ENCODE assay signal across 8 mouse cellular contexts in the genomic region with DNA sequence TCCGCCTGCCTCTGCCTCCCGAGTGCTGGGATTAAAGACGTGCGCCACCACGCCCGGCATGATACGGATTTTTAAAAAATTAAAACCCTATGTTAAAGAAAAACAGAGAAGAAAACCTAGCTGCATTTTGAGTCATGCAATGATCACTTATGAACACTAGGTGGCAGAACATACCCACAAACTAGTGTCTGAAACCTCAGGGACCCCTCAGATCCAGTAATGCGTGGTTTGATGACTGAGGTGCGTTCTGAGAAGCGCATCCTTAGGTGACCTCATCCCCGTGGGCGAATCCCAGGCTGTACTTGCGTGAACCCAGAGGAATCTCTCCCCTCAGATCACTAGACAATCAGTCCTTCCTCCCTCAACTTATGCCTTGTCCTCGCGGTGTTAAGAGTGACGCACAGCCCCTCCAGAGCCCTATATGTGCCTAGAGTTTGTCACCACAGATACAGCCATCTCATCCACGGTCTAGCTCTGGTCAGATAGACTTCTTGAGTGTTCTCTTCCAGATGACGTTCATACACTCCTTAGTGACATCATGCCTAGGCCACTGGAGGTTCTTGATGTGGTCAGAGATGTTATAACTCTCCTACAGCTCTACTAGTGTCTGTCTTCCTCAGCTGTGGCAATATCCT. TPM values are rescaled to one million over a fixed set of nuclear protein-coding genes. Genes with fewer than 3 reads are reported as not detected.
DNase-seq lines count a peak whose midpoint lies in the region; ATAC-seq and TF ChIP-seq lines count a peak whose summit lies in the region.

No protein-coding gene starts in this region.

- no peak for TF ChIP-seq EP300 in heart, adult 2 months (IDR thresholded peaks at IDR 0.05; ENCODE audit: insufficient read depth, low read depth, low read length)
- TF ChIP-seq EP300 in MEL (IDR thresholded peaks at IDR 0.05; ENCODE audit: low read depth in 1 of 2, low read length in 2 of 2): no peak

- no peak for TF ChIP-seq POLR2A in heart, adult 2 months (IDR thresholded peaks at IDR 0.05; ENCODE audit: insufficient read depth, low read depth, low read length)
- no peak for TF ChIP-seq POLR2A in MEL (IDR thresholded peaks at IDR 0.05; ENCODE audit: control insufficient read depth in 1 of 2, insufficient read depth in 1 of 2, low read depth in 1 of 2, low read length in 2 of 2, poor library complexity in 1 of 2)

- WGBS in heart, adult 2 months: 20% methylated on average over 18 of the region's 18 CpGs
- 23% methylated on average over 18 of the region's 18 CpGs for WGBS in forebrain, embryonic 11.5 days
- 22% methylated on average over 18 of the region's 18 CpGs for WGBS in hindbrain, embryonic 16.5 days
- 17% methylated on average over 18 of the region's 18 CpGs for WGBS in liver, embryonic 12.5 days (ENCODE audit: insufficient replicate concordance)
- whole genome bisulfite sequencing in neural tube, embryonic 11.5 days: 29% methylated on average over 18 of the region's 18 CpGs

- no peak overlapping the region for H3K27ac ChIP-seq in heart, adult 2 months
- no peak overlapping the region for H3K27ac ChIP-seq in MEL (ENCODE audit: control insufficient read depth, low read depth, low read length)
- H3K27ac ChIP-seq in forebrain, embryonic 11.5 days (ENCODE audit: low read depth, low read length): no peak overlapping the region
- H3K27ac ChIP-seq in hindbrain, embryonic 16.5 days (ENCODE audit: low read depth, low read length): no peak overlapping the region
- H3K27ac ChIP-seq in liver, embryonic 12.5 days: no peak overlapping the region
- no peak overlapping the region for H3K27ac ChIP-seq in neural tube, embryonic 11.5 days (ENCODE audit: low read depth, low read length)

- no peak overlapping the region for H3K9ac ChIP-seq in heart, adult 2 months (ENCODE audit: low read depth, low read length)
- H3K9ac ChIP-seq in MEL (ENCODE audit: control insufficient read depth, low read depth, low read length, poor library complexity, severe bottlenecking): no peak overlapping the region; the same call in 1 of the 2 replicates
- no peak overlapping the region for H3K9ac ChIP-seq in forebrain, embryonic 11.5 days (ENCODE audit: low read length)
- H3K9ac ChIP-seq in hindbrain, embryonic 16.5 days (ENCODE audit: low read depth, low read length): no peak overlapping the region
- no peak overlapping the region for H3K9ac ChIP-seq in liver, embryonic 12.5 days
- no peak overlapping the region for H3K9ac ChIP-seq in neural tube, embryonic 11.5 days (ENCODE audit: low read length)

- no peaks in the 10 kb centered on the region for H3K9me3 ChIP-seq in MEL (replicated peaks; ENCODE audit: insufficient read depth, low read length)
- H3K9me3 ChIP-seq in forebrain, embryonic 11.5 days (ENCODE audit: control insufficient read depth, low read length): no peaks in the 10 kb centered on the region
- no peaks in the 10 kb centered on the region for H3K9me3 ChIP-seq in hindbrain, embryonic 16.5 days (ENCODE audit: control insufficient read depth, low read length)
- no peaks in the 10 kb centered on the region for H3K9me3 ChIP-seq in liver, embryonic 12.5 days (replicated peaks)
- no peaks in the 10 kb centered on the region for H3K9me3 ChIP-seq in neural tube, embryonic 11.5 days (ENCODE audit: control insufficient read depth, low read length)

- intact Hi-C loops in heart, adult 2 months (cut with DNase I): loop anchor here (1.0 to 2.0 kb wide), 3 partner anchors 29 to 1111 kb away; no protein-coding TSS in a partner anchor

- no peaks in the 10 kb centered on the region for H3K27me3 ChIP-seq in heart, adult 2 months (ENCODE audit: control insufficient read depth, insufficient read depth, low read length)
- H3K27me3 ChIP-seq in MEL (ENCODE audit: control insufficient read depth in 1 of 2, insufficient read depth in 2 of 2, low read length in 2 of 2): peaks cover 1 to 2% of the 10 kb centered on the region in 2 experiments; a peak in 1 of 4 replicates
- no peaks in the 10 kb centered on the region for H3K27me3 ChIP-seq in forebrain, embryonic 11.5 days (ENCODE audit: control insufficient read depth, insufficient read depth, low read length)
- H3K27me3 ChIP-seq in hindbrain, embryonic 16.5 days (replicated peaks; ENCODE audit: control insufficient read depth, insufficient read depth, low read length): no peaks in the 10 kb centered on the region
- no peaks in the 10 kb centered on the region for H3K27me3 ChIP-seq in liver, embryonic 12.5 days (replicated peaks)
- no peaks in the 10 kb centered on the region for H3K27me3 ChIP-seq in neural tube, embryonic 11.5 days (ENCODE audit: control insufficient read depth, insufficient read depth, low read length)

- no peaks in the 10 kb centered on the region for H3K79me2 ChIP-seq in heart, adult 2 months (replicated peaks; ENCODE audit: control insufficient read depth, insufficient read depth, low read length)
- H3K79me2 ChIP-seq in MEL (ENCODE audit: control insufficient read depth, insufficient read depth, low read length, poor library complexity): no peaks in the 10 kb centered on the region

- peak; percentile 83 for TF ChIP-seq CTCF in heart, adult 2 months (IDR thresholded peaks at IDR 0.05)
- peak; percentile 42 to 80 (median 67) for TF ChIP-seq CTCF in MEL (IDR thresholded peaks at IDR 0.05 in 2 of 3, conservative IDR thresholded peaks at IDR 0.05 in 1 of 3; ENCODE audit: control insufficient read depth in 1 of 3, insufficient read depth in 1 of 3, low read depth in 2 of 3, low read length in 3 of 3, poor library complexity in 1 of 3, severe bottlenecking in 1 of 3)

- ATAC-seq in forebrain, embryonic 11.5 days (replicated peaks; ENCODE audit: low FRiP score): peak; percentile 63; the same call in 1 of the 2 replicates
- peak; percentile 58; the same call in 1 of the 2 replicates for ATAC-seq in hindbrain, embryonic 16.5 days
- ATAC-seq in liver, embryonic 12.5 days: no peak
- no peak for ATAC-seq in neural tube, embryonic 11.5 days (ENCODE audit: insufficient read depth, low FRiP score, low TSS enrichment)
- ATAC-seq in activated CD4-positive, CD25-positive, alpha-beta regulatory T cell, adult 4 months: no peak

- peak overlapping the region; percentile 5; the same call in 1 of the 2 replicates for H3K4me2 ChIP-seq in forebrain, embryonic 11.5 days (ENCODE audit: low read depth, low read length, severe bottlenecking)
- peak overlapping the region; percentile 40 for H3K4me2 ChIP-seq in hindbrain, embryonic 16.5 days (ENCODE audit: low read length)
- H3K4me2 ChIP-seq in liver, embryonic 12.5 days: peak overlapping the region; percentile 31; the same call in 1 of the 2 replicates
- H3K4me2 ChIP-seq in neural tube, embryonic 11.5 days (ENCODE audit: low read depth): no peak overlapping the region

- peak in 1 of 2 experiments; percentile 33 for DNase-seq in heart, adult 2 months
- DNase-seq in heart, adult 9 months (ENCODE audit: low spot score in 2 of 2): no peak
- DNase-seq in MEL (ENCODE audit: low read depth, low spot score): peak; percentile 74
- DNase-seq in forebrain, embryonic 11.5 days (ENCODE audit: low spot score): peak; percentile 64
- DNase-seq in neural tube, embryonic 11.5 days (ENCODE audit: low spot score): peak; percentile 42

- H3K4me3 ChIP-seq in heart, adult 2 months: no peak overlapping the region
- peak overlapping the region in 1 of 2 experiments; percentile 28; a peak in 2 of 4 replicates for H3K4me3 ChIP-seq in MEL (ENCODE audit: control insufficient read depth in 1 of 2, insufficient read depth in 1 of 2, low read depth in 2 of 2, low read length in 2 of 2)
- no peak overlapping the region for H3K4me3 ChIP-seq in forebrain, embryonic 11.5 days (ENCODE audit: low read depth, low read length)
- H3K4me3 ChIP-seq in hindbrain, embryonic 16.5 days (ENCODE audit: low read length): peak overlapping the region; percentile 18
- no peak overlapping the region for H3K4me3 ChIP-seq in liver, embryonic 12.5 days
- H3K4me3 ChIP-seq in neural tube, embryonic 11.5 days (ENCODE audit: low read depth, low read length): no peak overlapping the region

- H3K36me3 ChIP-seq in heart, adult 2 months (ENCODE audit: control insufficient read depth, insufficient read depth, low read length): no peaks in the 10 kb centered on the region
- peaks cover 0 to 2% of the 10 kb centered on the region in 2 experiments; a peak in 1 of 4 replicates for H3K36me3 ChIP-seq in MEL (ENCODE audit: control insufficient read depth in 1 of 2, insufficient read depth in 2 of 2, low read length in 2 of 2)
- H3K36me3 ChIP-seq in forebrain, embryonic 11.5 days (ENCODE audit: control insufficient read depth, insufficient read depth, low read length): no peaks in the 10 kb centered on the region
- no peaks in the 10 kb centered on the region for H3K36me3 ChIP-seq in hindbrain, embryonic 16.5 days (ENCODE audit: control insufficient read depth, insufficient read depth, low read length)
- H3K36me3 ChIP-seq in liver, embryonic 12.5 days: no peaks in the 10 kb centered on the region
- no peaks in the 10 kb centered on the region for H3K36me3 ChIP-seq in neural tube, embryonic 11.5 days (ENCODE audit: control insufficient read depth, insufficient read depth, low read length)

- peak; percentile 85 for TF ChIP-seq RAD21 in MEL (IDR thresholded peaks at IDR 0.05; ENCODE audit: low read depth, low read length)

- no peaks in the 10 kb centered on the region for H3K4me1 ChIP-seq in heart, adult 2 months (ENCODE audit: control insufficient read depth, insufficient read depth, low read length)
- peaks cover 0 to 5% of the 10 kb centered on the region in 2 experiments; a peak in 2 of 4 replicates for H3K4me1 ChIP-seq in MEL (ENCODE audit: control insufficient read depth in 1 of 2, insufficient read depth in 2 of 2, low read length in 2 of 2)
- H3K4me1 ChIP-seq in forebrain, embryonic 11.5 days (replicated peaks; ENCODE audit: control insufficient read depth, insufficient read depth, low read length): no peaks in the 10 kb centered on the region
- no peaks in the 10 kb centered on the region for H3K4me1 ChIP-seq in hindbrain, embryonic 16.5 days (ENCODE audit: control insufficient read depth, insufficient read depth, low read depth, low read length)
- H3K4me1 ChIP-seq in liver, embryonic 12.5 days: no peaks in the 10 kb centered on the region
- H3K4me1 ChIP-seq in neural tube, embryonic 11.5 days (ENCODE audit: control insufficient read depth, insufficient read depth, low read length): no peaks in the 10 kb centered on the region

RNA-seq across cellular contexts. Expression of gene Dnajc13, which starts 14.9 kb away (rescaled TPM):
- 10 to 100 TPM; 29.2 to 31.6 TPM for total RNA-seq in heart, adult 2 months (2021)
- 31.0 and 32.3 TPM in 2 replicates for polyA plus RNA-seq in heart, adult 2 months (2012; rRNA removed)
- 24.1 and 26.4 TPM in 2 replicates for total RNA-seq in MEL (2012; rRNA removed)
- polyA plus RNA-seq in MEL (2012; ENCODE audit: insufficient read depth in 1 of 2, insufficient read length in 2 of 2, low read depth in 1 of 2, low replicate concordance in 2 of 2, missing spikeins in 1 of 2): 10 to 100 TPM; 31.1 to 59.0 TPM
- 23.2 and 24.1 TPM in 2 replicates for polyA plus RNA-seq in forebrain, embryonic 11.5 days (2014; fragmentation: Nextera tagmentation; extraction: Ambion mirVana)
- 17.8 TPM in 2 replicates for polyA plus RNA-seq in hindbrain, embryonic 16.5 days (2015; fragmentation: Nextera tagmentation; extraction: Ambion mirVana)
- polyA plus RNA-seq in liver, embryonic 12.5 days (2016; fragmentation: Nextera tagmentation; extraction: Ambion mirVana): 11.6 and 12.1 TPM in 2 replicates
- 23.3 and 26.8 TPM in 2 replicates for polyA plus RNA-seq in neural tube, embryonic 11.5 days (2014; fragmentation: Nextera tagmentation; extraction: Ambion mirVana)
- 10 to 100 TPM; 16.9 to 23.4 TPM for polyA plus RNA-seq in activated CD4-positive, CD25-positive, alpha-beta regulatory T cell, adult 4 months (2017; shearing (Covaris generic))

RNA-seq across cellular contexts. Expression of gene Acpp, which starts 59.9 kb away (rescaled TPM):
- total RNA-seq in heart, adult 2 months (2021): under 1 TPM; 0.23 to 0.41 TPM
- 0.03 and 0.35 TPM in 2 replicates for polyA plus RNA-seq in heart, adult 2 months (2012; rRNA removed)
- total RNA-seq in MEL (2012; rRNA removed): not detected in 2 replicates
- polyA plus RNA-seq in MEL (2012; ENCODE audit: insufficient read depth in 1 of 2, insufficient read length in 2 of 2, low read depth in 1 of 2, low replicate concordance in 2 of 2, missing spikeins in 1 of 2): under 1 TPM in 1 of 2 experiments, not detected in 1; 0.03 TPM
- 0.31 and 0.40 TPM in 2 replicates for polyA plus RNA-seq in forebrain, embryonic 11.5 days (2014; fragmentation: Nextera tagmentation; extraction: Ambion mirVana)
- polyA plus RNA-seq in hindbrain, embryonic 16.5 days (2015; fragmentation: Nextera tagmentation; extraction: Ambion mirVana): 0.30 and 0.39 TPM in 2 replicates
- polyA plus RNA-seq in liver, embryonic 12.5 days (2016; fragmentation: Nextera tagmentation; extraction: Ambion mirVana): 0.12 and 0.17 TPM in 2 replicates
- polyA plus RNA-seq in neural tube, embryonic 11.5 days (2014; fragmentation: Nextera tagmentation; extraction: Ambion mirVana): 0.20 and 0.45 TPM in 2 replicates
- polyA plus RNA-seq in activated CD4-positive, CD25-positive, alpha-beta regulatory T cell, adult 4 months (2017; shearing (Covaris generic)): 1 to 10 TPM; 1.7 to 3.7 TPM

Comparison
In these comparisons a context has a peak if more than half of its experiments do, and no peak if none do; other contexts are left out.
1. DNase-seq: peak in MEL (single experiment), forebrain, embryonic 11.5 days (single experiment) and neural tube, embryonic 11.5 days (single experiment); none in heart, adult 9 months (0 of 2).
2. ATAC-seq: peak in forebrain, embryonic 11.5 days (single experiment) and hindbrain, embryonic 16.5 days (single experiment); none in liver, embryonic 12.5 days (single experiment), neural tube, embryonic 11.5 days (single experiment) and activated CD4-positive, CD25-positive, alpha-beta regulatory T cell, adult 4 months (single experiment).